Mouse (Mus musculus) liver, embryonic 14.5 days (tissue): ENCODE data around the gene Ikzf1. TPM values are rescaled to one million over a fixed set of nuclear protein-coding genes. Genes with fewer than 3 reads are reported as not detected.

Experiments
- ATAC-seq: fragments of 200-750 bp; cut with Nextera tagmentation; 2 replicates; pipeline ENCODE4 v1.8.0; 2017; ENCODE audit warnings: moderate number of reproducible peaks, mild to moderate bottlenecking, moderate library complexity; ENCODE audit not compliant: insufficient read depth
- DNase-seq, 3 experiments: peaks; one replicate each; pipeline ENCODE4 v3.0.0-alpha.2; 2012 to 2013; ENCODE audit warnings: low read depth in 3 of 3, low spot score in 3 of 3
- H3K27ac ChIP-seq: fragments of 300-500 bp; sonication (generic); 2 replicates; pipeline ENCODE4 v1.5.1; 2014; ENCODE audit warnings: moderate library complexity, mild to moderate bottlenecking, control low read depth, inconsistent platforms
- H3K27me3 ChIP-seq: fragments of 300-500 bp; sonication (generic); 2 replicates; pipeline ENCODE4 v1.6.1; 2014; ENCODE audit warnings: mild to moderate bottlenecking, low read length, moderate library complexity; ENCODE audit not compliant: control insufficient read depth, insufficient read depth
- H3K36me3 ChIP-seq: fragments of 300-500 bp; sonication (generic); replicated peaks from 2 replicates; pipeline ENCODE4 v1.6.1; 2014; ENCODE audit warnings: low read depth; ENCODE audit not compliant: control insufficient read depth, insufficient read depth
- H3K4me1 ChIP-seq, 2 experiments: fragments of 200-500 bp in 1 of 2; fragments of 300-500 bp in 1 of 2; sonication (generic) in 1 of 2; replicated peaks; 2 replicates each; pipeline ENCODE4 v1.6.1; 2012 to 2014; ENCODE audit warnings: antibody characterized with exemption in 1 of 2, inconsistent platforms in 1 of 2, low read length in 1 of 2; ENCODE audit not compliant: control insufficient read depth in 2 of 2, insufficient read depth in 2 of 2
- H3K4me2 ChIP-seq: fragments of 300-500 bp; sonication (generic); 2 replicates; pipeline ENCODE4 v1.6.1; 2014; ENCODE audit warnings: low read depth, mild to moderate bottlenecking, control low read depth, moderate library complexity
- H3K4me3 ChIP-seq, 2 experiments: fragments of 200-500 bp in 1 of 2; fragments of 300-500 bp in 1 of 2; sonication (generic) in 1 of 2; 2 replicates each; pipeline ENCODE4 v1.5.1; 2012 to 2014; ENCODE audit warnings: low read depth in 2 of 2, low read length in 2 of 2, mild to moderate bottlenecking in 2 of 2, control low read depth in 1 of 2, inconsistent platforms in 1 of 2, moderate library complexity in 1 of 2; ENCODE audit not compliant: insufficient read depth in 1 of 2
- H3K9ac ChIP-seq: fragments of 300-500 bp; sonication (generic); replicated peaks from 2 replicates; pipeline ENCODE4 v1.6.1; 2014; ENCODE audit warnings: mild to moderate bottlenecking, control low read depth, moderate library complexity
- H3K9me3 ChIP-seq: fragments of 300-500 bp; sonication (generic); 2 replicates; pipeline ENCODE4 v1.6.1; 2016; ENCODE audit warnings: low read length, mixed read lengths; ENCODE audit not compliant: control insufficient read depth
- CTCF ChIP-seq: IDR thresholded peaks from 2 replicates; pipeline ENCODE4 v1.5.1; 2016; ENCODE audit warnings: antibody characterized with exemption, low read depth, control low read depth
- EP300 ChIP-seq: IDR thresholded peaks from 2 replicates; pipeline ENCODE4 v1.6.1; 2016; ENCODE audit warnings: antibody characterized with exemption, low read depth
- WGBS: fragments of 180-500 bp; shearing (Covaris S2); extraction: QIAGEN DNeasy Blood & Tissue Kit; methylation state at CpG from one replicate; pipeline ENCODE4 v1.1.7; 2014; ENCODE audit not compliant: insufficient replicate concordance; 5-methylcytosine and 5-hydroxymethylcytosine counted together
- polyA plus RNA-seq, 2 experiments: library from polyadenylated mRNA; depleted of rRNA in 1 of 2; stranded (reverse) in 1 of 2; unstranded in 1 of 2; fragments of >200 nt; fragmentation: Nextera tagmentation in 1 of 2; extraction: Ambion mirVana in 1 of 2; gene quantifications; 2 replicates each; pipeline versions ENCODE4 v1.2.1 to v1.2.3; 2012 to 2014

Gene Ikzf1
- polyA plus RNA-seq, 2 experiments: 46.6 to 65.4 TPM

DNA sequence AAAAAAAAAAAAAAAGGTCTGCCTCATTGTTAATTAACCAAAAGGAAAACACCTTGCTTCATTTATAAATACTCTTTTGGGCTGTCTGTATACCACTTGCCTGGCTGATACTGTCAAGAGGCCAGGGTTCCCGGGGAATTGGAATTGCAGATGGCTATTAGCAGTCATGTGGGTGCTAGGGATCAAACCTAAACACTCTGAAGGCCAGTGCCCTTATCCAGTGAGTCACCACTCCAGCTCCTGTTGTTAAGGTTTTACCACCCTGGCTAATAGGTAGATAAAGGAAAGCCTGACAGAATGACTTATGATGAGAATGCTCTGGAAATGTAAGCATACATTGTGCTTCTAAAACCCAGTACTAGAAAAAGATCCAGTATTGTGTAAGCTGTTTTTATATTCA lies 109.8 kb downstream of the Ikzf1 start:
- WGBS: 80% methylated on average over 1 of the region's 1 CpGs
- Histone ChIP-seq H3K9me3 (no peaks in the 10 kb centered on the region), H3K36me3 (peaks cover 35% of the 10 kb centered on the region), H3K4me1 (no peaks in the 10 kb centered on the region), H3K27ac (no peak overlapping the region), H3K4me3 (no peak overlapping the region), H3K4me2 (no peak overlapping the region), H3K9ac (no peak overlapping the region), H3K27me3 (no peaks in the 10 kb centered on the region)
- DNase-seq: no peak
- TF ChIP-seq CTCF: no peak
- TF ChIP-seq EP300: no peak
- no peak for ATAC-seq

DNA sequence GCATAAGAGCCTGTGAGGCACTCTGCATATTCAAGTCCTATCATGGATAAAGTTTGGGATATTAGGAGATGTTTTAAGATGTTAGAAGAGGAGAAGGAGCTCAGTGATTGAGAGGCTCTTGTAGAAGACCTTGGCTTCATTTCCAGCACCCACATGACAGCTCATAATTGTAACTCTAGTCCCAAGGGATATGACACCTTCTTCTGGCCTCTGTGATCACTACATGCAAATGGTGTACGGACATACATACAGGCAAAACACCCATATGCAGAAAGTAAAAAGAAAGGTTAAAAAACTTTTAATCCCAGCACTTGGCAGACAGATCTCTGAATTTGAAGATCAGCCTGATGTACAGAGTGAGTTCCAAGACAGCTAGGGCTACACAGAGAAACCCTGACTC lies 113.9 kb downstream of the Ikzf1 start:
- peaks cover 73% of the 10 kb centered on the region for H3K36me3 ChIP-seq
- 95% methylated on average over 1 of the region's 1 CpGs for WGBS
- TF ChIP-seq EP300 (no peak), CTCF (no peak)

DNA sequence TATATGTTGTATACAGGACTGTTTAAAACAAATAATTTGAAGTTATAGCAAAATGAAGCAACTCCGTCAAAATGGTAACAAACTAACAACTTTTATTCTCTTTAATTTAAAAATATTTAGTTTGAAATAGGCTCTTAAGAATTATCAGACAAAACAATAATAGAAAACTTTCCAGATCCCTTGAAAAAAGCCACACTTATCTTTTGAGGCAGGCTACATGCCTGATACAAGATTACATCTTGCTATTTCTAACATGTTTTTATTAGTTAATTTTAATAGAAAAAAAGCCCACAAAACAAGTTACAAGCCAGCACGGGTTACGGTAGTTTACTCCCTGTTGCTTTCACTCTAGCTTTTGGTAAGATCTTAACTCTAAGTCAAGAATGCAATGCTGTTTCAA lies 115.5 kb downstream of the Ikzf1 start:
- H3K4me2 ChIP-seq: no peak overlapping the region
- H3K4me1 ChIP-seq: peaks cover 2 to 3% of the 10 kb centered on the region in 2 experiments; a peak in 3 of 4 replicates
- peaks cover 88% of the 10 kb centered on the region for H3K36me3 ChIP-seq
- no peak for TF ChIP-seq CTCF
- no peak for TF ChIP-seq EP300
- ATAC-seq (no peak), DNase-seq (no peak)
- 78% methylated on average over 3 of the region's 3 CpGs for WGBS
- no peaks in the 10 kb centered on the region for H3K27me3 ChIP-seq
- no peak overlapping the region for H3K9ac ChIP-seq
- H3K9me3 ChIP-seq: no peaks in the 10 kb centered on the region
- no peak overlapping the region for H3K27ac ChIP-seq
- no peak overlapping the region for H3K4me3 ChIP-seq

More for the DNA sequence above, 113.9 kb downstream of the Ikzf1 start:
- DNase-seq (no peak), ATAC-seq (no peak)
- no peaks in the 10 kb centered on the region for H3K27me3 ChIP-seq
- H3K27ac ChIP-seq: no peak overlapping the region
- H3K9me3 ChIP-seq: no peaks in the 10 kb centered on the region
- H3K9ac ChIP-seq: no peak overlapping the region
- peaks cover 2 to 3% of the 10 kb centered on the region in 2 experiments; a peak in 3 of 4 replicates for H3K4me1 ChIP-seq
- H3K4me3 ChIP-seq: no peak overlapping the region
- no peak overlapping the region for H3K4me2 ChIP-seq

DNA sequence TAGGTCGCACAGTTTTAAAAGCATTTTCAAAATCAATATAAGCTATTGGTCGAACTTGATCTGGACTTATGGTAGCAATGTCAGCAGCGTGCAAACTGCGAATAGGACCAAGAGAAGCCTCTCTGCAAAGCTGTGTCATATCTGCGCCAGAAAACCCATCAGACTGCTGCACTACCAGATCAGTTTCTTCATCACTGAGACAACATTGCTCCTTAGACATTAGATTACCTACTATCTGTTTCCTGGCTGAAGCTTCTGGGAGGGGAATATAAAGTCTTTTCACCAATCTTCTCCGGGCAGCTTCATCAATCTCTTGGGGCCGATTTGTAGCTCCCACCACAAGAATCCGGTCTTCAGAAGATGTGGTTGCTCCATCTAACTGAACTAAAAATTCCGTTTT lies 116.3 kb downstream of the Ikzf1 start:
- H3K36me3 ChIP-seq: peaks cover 93% of the 10 kb centered on the region
- 52% methylated on average over 9 of the region's 9 CpGs for WGBS
- ATAC-seq (no peak), DNase-seq (no peak)
- H3K27ac ChIP-seq: no peak overlapping the region
- no peaks in the 10 kb centered on the region for H3K27me3 ChIP-seq
- 0 out of 2 replicates have a peak overlapping the region, but pooled peaks have one; percentile 18 for H3K9ac ChIP-seq
- peak overlapping the region in 1 of 2 experiments; percentile 23; a peak in 2 of 4 replicates for H3K4me3 ChIP-seq
- H3K9me3 ChIP-seq: no peaks in the 10 kb centered on the region
- H3K4me2 ChIP-seq: peak overlapping the region; percentile 45
- TF ChIP-seq CTCF: no peak
- peak; percentile 30; the same call in 1 of the 2 replicates for TF ChIP-seq EP300
- peaks cover 3 to 4% of the 10 kb centered on the region in 2 experiments; a peak in 3 of 4 replicates for H3K4me1 ChIP-seq

DNA sequence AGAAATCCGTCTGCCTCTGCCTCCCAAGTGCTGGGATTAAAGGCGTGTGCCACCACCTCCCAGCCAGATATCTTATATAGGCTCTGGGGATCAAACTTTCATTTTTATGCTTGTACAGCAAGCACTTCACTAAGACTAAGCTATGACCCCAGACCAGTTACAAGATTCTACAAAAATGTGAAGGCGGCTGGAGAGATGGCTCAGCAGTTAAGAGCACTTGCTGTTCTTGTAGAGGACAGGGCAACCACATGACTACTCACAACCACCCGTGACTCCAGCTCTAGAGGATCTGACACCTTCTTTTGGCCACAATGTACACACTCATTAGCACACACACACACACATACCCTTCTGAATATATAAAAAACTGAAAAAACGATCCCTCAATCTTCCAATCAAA lies 119.6 kb downstream of the Ikzf1 start:
- Histone ChIP-seq H3K4me1 (peaks cover 5 to 9% of the 10 kb centered on the region in 2 experiments), H3K4me3 (no peak overlapping the region), H3K9me3 (no peaks in the 10 kb centered on the region), H3K36me3 (peaks cover 70% of the 10 kb centered on the region), H3K27ac (no peak overlapping the region), H3K27me3 (no peaks in the 10 kb centered on the region), H3K4me2 (no peak overlapping the region), H3K9ac (no peak overlapping the region; the same call in 1 of the 2 replicates)
- ATAC-seq (no peak), DNase-seq (no peak)
- TF ChIP-seq EP300 (no peak), CTCF (no peak)
- WGBS: 78% methylated on average over 5 of the region's 5 CpGs
